Mouse (Mus musculus): ENCODE measurements at regions not wholly inside any gene's neighbourhood (a gene's known extent, or its start where the extent isn't known, plus 50 kb on each side); places are given as distances from the start of the nearest gene placed in this dataset.

DNA sequence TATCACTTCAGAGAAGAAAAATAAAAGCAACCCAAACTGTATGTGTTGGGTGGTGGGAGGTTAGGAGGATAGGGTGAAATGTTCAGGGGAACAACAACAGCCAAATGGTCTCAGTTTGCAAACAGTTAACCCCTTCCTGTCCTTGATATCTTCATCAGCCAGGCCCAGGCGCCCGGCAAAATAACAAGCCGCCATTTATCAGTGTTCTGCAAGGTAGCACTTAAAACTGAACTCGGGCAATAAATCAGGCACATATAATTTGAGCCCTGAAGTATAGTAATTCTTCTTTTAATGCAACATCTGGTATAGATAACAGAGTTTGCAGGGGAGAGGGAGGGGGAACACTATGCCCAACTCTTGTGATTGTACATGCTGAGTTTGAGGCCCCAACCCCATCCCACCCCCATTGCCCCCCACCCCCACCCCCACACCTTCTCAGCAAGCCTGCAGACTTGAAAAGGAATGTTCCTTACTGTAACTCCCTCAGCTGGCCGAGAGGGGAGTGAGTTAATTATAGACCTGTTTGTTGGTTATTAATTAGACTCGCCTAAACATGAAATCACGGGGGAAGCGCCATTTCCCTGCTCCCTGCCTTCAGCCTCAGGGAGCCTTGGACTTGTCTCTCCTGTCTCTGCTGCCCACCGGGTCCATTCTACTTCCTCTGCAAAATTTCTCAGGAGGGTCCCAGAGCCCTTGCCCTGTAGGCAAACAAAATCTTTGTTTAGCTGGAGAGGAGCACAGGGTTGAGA is 223.9 kb upstream of the Usp24 start:
- no peak for ATAC-seq (replicated peaks; ENCODE audit: insufficient number of reproducible peaks, low FRiP score, low TSS enrichment, poor library complexity, severe bottlenecking)

GRCm38 (mm10) chr4:106092676-106093070 is 223.3 kb upstream of the Usp24 start:
- ATAC-seq (replicated peaks; ENCODE audit: insufficient number of reproducible peaks, low FRiP score, low TSS enrichment, poor library complexity, severe bottlenecking): no peak

- ATAC-seq (replicated peaks; ENCODE audit: insufficient number of reproducible peaks, low FRiP score, low TSS enrichment, poor library complexity, severe bottlenecking): no peak
These were observed 222.8 kb upstream of the Usp24 start for GRCm38 (mm10) chr4:106093252-106093651.

GRCm38 (mm10) chr4:106094882-106095556 is 221.0 kb upstream of the Usp24 start:
- no peak for ATAC-seq (replicated peaks; ENCODE audit: insufficient number of reproducible peaks, low FRiP score, low TSS enrichment, poor library complexity, severe bottlenecking)

GRCm38 (mm10) chr4:106096130-106096529 is 219.9 kb upstream of the Usp24 start:
- ATAC-seq (replicated peaks; ENCODE audit: insufficient number of reproducible peaks, low FRiP score, low TSS enrichment, poor library complexity, severe bottlenecking): no peak

GRCm38 (mm10) chr4:106097846-106098245 is 218.2 kb upstream of the Usp24 start:
- no peak for ATAC-seq (replicated peaks; ENCODE audit: insufficient number of reproducible peaks, low FRiP score, low TSS enrichment, poor library complexity, severe bottlenecking)

GRCm38 (mm10) chr4:106100211-106101025 is 215.6 kb upstream of the Usp24 start:
- ATAC-seq (replicated peaks; ENCODE audit: insufficient number of reproducible peaks, low FRiP score, low TSS enrichment, poor library complexity, severe bottlenecking): no peak

GRCm38 (mm10) chr4:106101904-106102303 is 214.1 kb upstream of the Usp24 start:
- no peak for ATAC-seq (replicated peaks; ENCODE audit: insufficient number of reproducible peaks, low FRiP score, low TSS enrichment, poor library complexity, severe bottlenecking)

DNA sequence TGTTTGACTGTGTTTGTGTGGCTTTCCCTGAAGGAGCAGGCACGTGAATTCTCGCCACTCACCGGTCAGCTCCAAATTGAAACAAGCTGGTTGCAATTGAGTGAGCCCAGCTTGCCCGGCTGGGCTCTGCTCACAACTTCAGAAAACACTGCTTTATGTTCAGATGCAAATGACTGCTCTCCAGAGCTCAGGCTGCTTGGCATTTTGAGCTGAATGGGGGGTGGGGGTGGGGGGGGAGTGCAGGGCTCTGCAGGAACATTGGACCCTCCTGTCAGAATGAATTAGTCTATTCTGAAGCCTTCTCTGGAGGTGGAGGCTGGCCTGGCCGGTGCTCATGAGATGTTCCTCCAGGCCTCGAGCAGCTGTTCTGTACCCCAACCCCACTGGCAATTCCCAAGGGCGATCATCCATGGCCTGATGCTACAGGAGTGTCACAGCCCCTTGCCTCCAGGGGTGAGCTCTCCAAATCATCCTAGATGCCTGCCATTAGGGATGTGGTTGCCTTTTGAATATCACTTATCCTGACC is 213.5 kb upstream of the Usp24 start:
- no peak for ATAC-seq (replicated peaks; ENCODE audit: insufficient number of reproducible peaks, low FRiP score, low TSS enrichment, poor library complexity, severe bottlenecking)

DNA sequence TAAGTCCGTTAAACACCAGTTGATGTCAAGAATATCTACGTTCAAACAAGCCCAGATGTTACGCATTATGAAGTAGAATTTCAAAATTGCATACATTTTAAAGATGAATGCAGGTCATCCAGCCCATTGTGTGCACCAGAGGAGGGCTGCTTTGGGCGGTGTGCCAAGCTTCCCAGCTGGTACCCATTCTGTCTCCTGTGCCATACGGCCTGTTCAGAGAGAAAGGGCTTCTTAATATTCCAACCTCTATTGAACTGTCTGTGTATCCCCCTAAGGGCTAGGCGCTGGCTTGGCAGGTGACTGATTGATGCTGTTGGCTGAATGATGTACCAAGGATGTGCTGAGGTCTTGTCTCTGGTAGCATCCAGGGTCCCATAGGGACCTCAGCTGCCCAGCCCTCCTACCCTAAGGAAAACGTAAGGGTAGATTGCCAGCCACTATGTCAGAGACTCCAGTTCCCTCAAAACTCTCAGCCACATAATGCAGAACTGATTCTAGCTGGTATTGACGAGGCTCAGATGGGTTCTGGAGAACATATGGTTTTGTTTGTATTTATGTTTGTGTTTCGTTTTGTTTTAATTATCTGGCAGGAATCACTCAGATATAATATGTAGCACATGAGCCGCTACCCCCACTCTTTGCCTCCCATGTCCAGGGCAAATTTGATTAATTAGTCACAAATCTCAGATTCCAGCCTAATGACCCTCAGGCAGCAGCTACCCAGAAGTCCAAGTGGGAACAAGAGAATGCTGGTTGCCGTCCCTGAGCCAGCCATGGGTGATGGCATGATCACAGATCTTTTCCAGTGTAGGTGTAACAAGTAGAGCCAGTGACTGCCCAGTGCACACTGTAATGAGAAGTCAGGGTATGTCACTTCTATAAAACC is 212.0 kb upstream of the Usp24 start:
- no peak for ATAC-seq (replicated peaks; ENCODE audit: insufficient number of reproducible peaks, low FRiP score, low TSS enrichment, poor library complexity, severe bottlenecking)

DNA sequence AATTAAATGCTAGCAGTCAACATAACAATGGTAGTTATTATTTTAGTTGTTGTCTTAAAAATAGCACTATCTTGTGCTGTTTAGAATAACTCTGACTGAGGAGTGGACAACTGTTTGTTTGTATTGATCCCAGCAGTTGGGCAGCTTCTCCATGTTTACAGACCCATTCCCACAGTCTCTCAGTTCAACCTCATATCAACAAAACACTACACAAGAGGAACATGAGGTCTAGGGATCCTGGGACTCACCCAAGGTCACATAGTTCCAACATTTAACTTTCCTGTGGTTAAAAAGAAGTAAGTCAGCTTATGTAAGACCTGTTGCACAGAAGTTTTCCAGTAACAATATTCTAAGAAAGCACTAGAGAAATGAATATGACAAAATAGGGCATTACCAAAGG is 203.0 kb upstream of the Usp24 start:
- ATAC-seq (replicated peaks; ENCODE audit: insufficient number of reproducible peaks, low FRiP score, low TSS enrichment, poor library complexity, severe bottlenecking): no peak

- ATAC-seq (replicated peaks; ENCODE audit: insufficient number of reproducible peaks, low FRiP score, low TSS enrichment, poor library complexity, severe bottlenecking): no peak
These were observed 202.3 kb upstream of the Usp24 start for GRCm38 (mm10) chr4:106113747-106114146.

DNA sequence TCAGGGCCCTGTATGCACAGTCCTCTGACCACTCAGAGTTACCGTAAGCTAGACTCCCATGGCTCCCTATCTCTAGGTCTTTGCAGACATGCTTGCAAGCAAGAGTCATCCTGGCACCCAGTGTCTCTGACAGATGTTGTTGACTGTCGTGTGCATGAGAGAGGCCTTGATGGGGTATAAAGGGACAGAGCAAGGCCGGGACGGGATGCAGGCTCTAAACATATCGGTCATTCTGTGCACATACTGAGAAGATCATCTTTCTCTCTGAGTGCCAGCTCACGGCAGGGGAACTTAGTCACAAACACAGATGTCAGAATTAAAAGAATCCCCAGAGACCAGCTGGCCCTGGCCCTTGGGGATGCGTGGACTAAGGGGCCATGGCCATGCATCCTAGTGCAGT is 199.4 kb upstream of the Usp24 start:
- no peak for ATAC-seq (replicated peaks; ENCODE audit: insufficient number of reproducible peaks, low FRiP score, low TSS enrichment, poor library complexity, severe bottlenecking)

GRCm38 (mm10) chr4:106121306-106121705 is 194.7 kb upstream of the Usp24 start:
- no peak for ATAC-seq (replicated peaks; ENCODE audit: insufficient number of reproducible peaks, low FRiP score, low TSS enrichment, poor library complexity, severe bottlenecking)

DNA sequence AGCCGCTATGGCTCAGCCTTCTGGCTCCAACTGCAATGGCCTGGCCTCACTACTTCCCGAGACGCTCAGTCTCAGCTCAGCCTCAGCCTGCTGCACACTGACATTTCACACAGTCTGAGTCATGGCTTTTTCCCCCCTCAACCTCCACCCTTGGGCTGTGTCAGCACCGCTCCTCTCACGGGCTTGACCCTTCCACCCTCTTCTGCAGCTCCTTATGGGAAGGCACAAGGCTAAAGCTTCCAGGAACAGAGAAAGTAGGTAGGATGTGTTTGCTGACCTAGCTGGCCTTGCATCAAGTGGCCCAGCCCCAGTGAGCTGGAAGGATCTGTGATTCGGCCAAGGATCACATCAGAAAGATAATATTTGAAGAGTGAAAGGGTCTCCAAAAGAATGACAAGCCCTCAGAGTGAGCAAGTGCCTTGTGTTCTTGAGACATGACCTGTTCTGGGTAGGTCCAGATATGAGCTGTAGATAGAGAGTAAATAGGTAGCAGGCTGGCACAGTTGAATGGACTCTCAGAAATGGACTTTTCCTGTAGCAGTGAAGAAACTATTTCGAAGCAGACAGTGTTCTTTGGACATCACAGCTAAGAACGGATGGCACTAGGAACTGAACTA is 192.9 kb upstream of the Usp24 start:
- ATAC-seq (replicated peaks; ENCODE audit: insufficient number of reproducible peaks, low FRiP score, low TSS enrichment, poor library complexity, severe bottlenecking): no peak

- ATAC-seq (replicated peaks; ENCODE audit: insufficient number of reproducible peaks, low FRiP score, low TSS enrichment, poor library complexity, severe bottlenecking): no peak
These were observed 188.8 kb upstream of the Usp24 start for GRCm38 (mm10) chr4:106127199-106127598.

- no peak for ATAC-seq (replicated peaks; ENCODE audit: insufficient number of reproducible peaks, low FRiP score, low TSS enrichment, poor library complexity, severe bottlenecking)
These were observed 188.4 kb upstream of the Usp24 start for GRCm38 (mm10) chr4:106127641-106128040.

- no peak for ATAC-seq (replicated peaks; ENCODE audit: insufficient number of reproducible peaks, low FRiP score, low TSS enrichment, poor library complexity, severe bottlenecking)
These were observed 186.7 kb upstream of the Usp24 start for GRCm38 (mm10) chr4:106129327-106129726.

Data from monocyte, adult 5-6 weeks (primary cell).